Mouse (Mus musculus) left cerebral cortex, postnatal 36 days (tissue): ENCODE results near the gene Mindy2. TPM values are rescaled to one million over a fixed set of nuclear protein-coding genes. Genes with fewer than 3 reads are reported as not detected.

ENCODE experiments used
- DNase-seq, 2 experiments: peaks; one replicate each; pipeline ENCODE4 v3.0.0; 2021 to 2022; ENCODE audit warnings: low spot score in 2 of 2, mixed read lengths in 1 of 2
- intact Hi-C: fragments of 180-260 bp; cut with DNase I; formaldehyde crosslinking; loops from one replicate; pipeline ENCODE4 v1.15.1; 2025
- total RNA-seq, 2 experiments: library from RNA; stranded (reverse); gene quantifications; 2 replicates each; pipeline ENCODE4 v1.2.3; 2021

Mindy2 gene
- 10 to 100 TPM; 37.8 to 40.8 TPM for total RNA-seq

- DNase-seq = peak; percentile 95 to 96
- intact Hi-C loops = loop anchor here (1.0 to 2.0 kb wide), 2 partner anchors 21 to 154 kb away; partner anchors contain the start of genes Adam10 and Rnf111
Measured at GRCm38 (mm10) chr9:70657013-70657967, at the start of gene Mindy2. TSS of gene Mindy2 (minus strand) at chr9:70657174.

GRCm38 (mm10) chr9:70706444-70706843 lies 49.5 kb upstream of the Mindy2 start:
- no peak for DNase-seq
- intact Hi-C loops = no loop called here

DNA sequence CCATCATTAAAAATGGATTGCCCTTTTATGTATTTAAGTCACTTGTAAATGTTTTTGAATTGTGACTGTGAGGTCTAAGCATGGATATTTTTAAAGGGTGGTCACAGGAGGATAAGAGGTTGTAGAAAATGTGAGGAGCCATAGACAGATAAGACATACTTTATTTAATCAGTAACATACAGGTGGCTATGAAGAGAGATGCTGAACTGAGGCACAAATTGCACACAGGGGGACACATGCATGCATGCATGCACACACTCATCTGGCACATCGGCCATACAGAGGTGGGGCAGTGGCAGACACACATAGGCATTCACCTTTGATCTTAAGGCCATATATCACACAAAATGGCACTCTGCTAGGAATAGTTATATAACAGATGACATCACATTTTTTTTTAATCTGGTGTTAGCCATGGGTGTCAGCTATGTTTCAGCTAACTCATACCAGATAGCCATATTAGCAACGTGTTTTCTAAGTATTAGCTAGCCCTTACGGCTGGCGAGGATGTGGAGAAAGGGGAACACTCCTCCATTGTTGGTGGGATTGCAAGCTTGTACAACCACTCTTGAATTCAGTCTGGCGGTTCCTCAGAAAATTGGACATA lies 46.7 kb upstream of the Mindy2 start:
- no peak for DNase-seq
- intact Hi-C loops = no loop called here

GRCm38 (mm10) chr9:70698090-70698489 lies 41.1 kb upstream of the Mindy2 start:
- no peak for DNase-seq
- intact Hi-C loops = no loop called here

DNA sequence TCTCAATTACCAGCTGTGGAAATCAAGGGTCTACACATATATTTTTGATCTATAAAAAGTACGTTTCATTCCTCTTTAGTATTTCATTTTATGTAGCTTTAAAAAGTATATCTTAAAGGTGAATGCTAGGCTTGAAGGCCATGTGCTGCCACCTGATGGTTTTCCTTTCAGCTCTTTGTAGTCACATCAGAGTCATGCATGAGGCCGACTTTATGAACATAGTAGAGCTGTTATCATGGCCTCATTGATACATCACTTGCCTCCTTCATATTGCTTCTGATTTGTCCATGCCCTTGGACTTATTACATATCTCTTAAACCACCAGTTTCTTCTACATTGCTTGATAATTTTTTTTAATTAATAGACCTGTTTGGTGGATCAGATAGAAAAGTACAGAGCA lies 38.7 kb upstream of the Mindy2 start:
- intact Hi-C loops = no loop called here
- no peak for DNase-seq

DNA sequence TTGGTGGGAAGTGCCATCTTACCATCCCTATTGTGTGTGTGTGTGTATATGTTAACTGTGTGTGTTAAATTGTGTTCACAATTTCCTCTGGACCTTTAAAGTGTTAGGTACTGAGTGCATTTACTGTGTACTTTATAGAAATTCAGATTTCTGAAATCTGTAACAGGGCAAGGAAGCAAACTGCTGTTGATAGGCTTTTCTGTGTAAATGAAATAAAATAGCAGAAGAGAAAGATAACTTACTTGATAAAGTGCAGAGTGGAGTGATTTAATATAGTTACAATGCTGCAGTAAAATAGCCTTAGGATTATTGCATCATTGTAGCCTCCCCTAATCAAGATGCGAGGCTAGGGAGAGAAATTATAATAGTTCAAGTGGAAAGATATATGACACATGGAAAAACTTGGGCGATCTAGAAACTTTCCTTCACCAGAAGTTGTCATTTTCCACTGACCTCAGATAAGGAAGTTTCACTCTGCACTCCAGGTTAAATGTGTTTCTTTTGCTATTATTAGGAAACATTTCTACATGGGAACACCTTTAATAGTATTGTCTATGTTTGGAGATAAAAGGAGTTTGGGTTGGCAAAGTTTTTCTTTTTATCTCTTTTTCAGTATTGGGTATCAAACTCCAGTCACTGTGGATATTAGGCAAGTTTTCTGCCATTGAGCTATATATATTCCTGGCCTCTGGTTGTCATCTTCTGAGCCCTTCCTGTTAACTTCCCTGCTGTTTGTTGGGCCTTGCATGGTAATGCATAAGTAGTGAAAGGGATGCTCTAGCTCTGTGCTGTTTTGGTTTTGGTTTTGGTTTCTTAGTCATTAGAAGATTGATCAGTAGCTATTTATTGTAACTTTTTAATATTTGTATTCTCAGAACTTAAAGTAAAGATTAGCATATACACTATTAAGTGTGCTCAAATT lies 35.1 kb upstream of the Mindy2 start:
- intact Hi-C loops = no loop called here
- no peak for DNase-seq

GRCm38 (mm10) chr9:70690579-70690978 lies 33.6 kb upstream of the Mindy2 start:
- intact Hi-C loops = no loop called here
- no peak for DNase-seq

DNA sequence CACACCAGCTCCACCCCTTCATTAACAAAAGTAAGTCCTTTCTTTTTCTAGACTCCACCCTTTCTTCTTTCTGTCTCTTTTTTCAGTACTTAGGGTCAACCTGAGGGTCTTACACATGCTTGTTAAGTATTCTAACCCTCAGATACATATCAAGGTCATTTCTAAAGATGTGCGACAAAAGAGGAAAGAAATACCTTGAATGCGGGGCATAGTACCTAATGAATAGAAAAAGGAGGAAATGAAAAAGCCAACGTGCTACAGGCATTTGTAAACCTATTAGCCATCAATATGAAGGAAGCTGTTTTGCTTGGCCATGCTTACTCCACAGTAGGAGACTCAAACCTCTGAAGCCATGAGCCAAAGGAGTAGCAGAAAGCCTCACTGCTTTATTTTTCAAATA lies 33.0 kb upstream of the Mindy2 start:
- DNase-seq = no peak
- intact Hi-C loops = no loop called here

DNA sequence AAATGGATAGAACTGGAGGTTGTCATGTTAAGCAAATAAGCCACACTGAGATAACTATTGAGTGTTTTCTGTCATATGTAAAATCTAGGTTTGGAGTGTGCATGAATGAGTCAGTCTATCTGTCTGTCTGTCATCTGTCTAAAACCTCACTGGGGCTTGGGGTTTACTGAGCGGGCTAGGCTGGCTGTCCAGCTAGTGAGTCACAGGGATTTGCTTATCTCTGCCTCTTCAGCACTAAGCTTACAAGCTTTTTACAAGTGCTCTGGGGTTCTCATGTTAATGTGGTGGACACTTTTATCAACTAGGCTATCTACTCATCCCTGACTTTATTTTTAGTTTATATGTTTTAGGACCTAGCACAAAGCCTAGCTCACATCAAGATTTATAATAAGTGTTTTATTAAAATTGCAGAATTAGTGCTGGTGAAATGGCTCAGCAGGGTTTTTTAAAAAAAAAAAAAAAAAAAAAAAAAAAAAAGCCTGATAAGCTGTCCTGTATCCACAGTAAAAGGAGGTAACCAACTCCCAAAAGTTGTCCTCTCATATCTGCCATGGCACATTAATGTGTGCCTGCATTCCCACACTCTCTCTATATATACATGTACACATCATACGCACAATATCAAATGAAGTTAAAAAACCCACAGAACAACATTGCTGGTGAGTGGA lies 31.5 kb upstream of the Mindy2 start:
- intact Hi-C loops = no loop called here
- no peak for DNase-seq

DNA sequence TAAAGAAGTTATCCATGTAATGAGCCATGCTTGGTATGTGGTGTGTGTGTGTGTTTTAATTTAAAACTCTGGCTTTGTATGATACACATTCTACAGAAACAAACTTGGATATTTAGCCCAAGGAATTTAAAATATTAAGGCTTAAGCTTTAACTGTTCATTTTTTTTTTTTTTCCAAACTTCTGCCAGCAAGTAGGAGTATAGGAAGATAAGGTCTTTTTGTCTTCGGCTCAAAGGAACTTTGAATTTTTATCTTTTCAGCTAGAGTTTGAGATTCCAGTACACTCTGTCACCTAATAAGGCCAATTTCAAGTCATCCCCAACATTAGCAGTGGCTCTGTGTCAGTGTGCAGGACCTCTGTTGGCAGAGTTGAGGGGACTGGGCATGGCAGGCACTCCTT lies 25.2 kb upstream of the Mindy2 start:
- no peak for DNase-seq
- intact Hi-C loops = no loop called here

- intact Hi-C loops = loop anchor here (5.0 to 10.0 kb wide), 3 partner anchors 165 to 398 kb away; no protein-coding TSS in a partner anchor
- DNase-seq = peak in 1 of 2 experiments; percentile 36
Measured at GRCm38 (mm10) chr9:70679132-70680091, 22.4 kb upstream of the Mindy2 start.

GRCm38 (mm10) chr9:70678682-70679131 lies 21.7 kb upstream of the Mindy2 start, which contains the start of gene Adam10:
TSS of gene Adam10 (plus strand) at chr9:70678997.
- intact Hi-C loops = loop anchor here (1.0 to 10.0 kb wide), 4 partner anchors 21 to 399 kb away; partner anchors contain the start of gene Mindy2
- DNase-seq = peak; percentile 97 to 99

DNA sequence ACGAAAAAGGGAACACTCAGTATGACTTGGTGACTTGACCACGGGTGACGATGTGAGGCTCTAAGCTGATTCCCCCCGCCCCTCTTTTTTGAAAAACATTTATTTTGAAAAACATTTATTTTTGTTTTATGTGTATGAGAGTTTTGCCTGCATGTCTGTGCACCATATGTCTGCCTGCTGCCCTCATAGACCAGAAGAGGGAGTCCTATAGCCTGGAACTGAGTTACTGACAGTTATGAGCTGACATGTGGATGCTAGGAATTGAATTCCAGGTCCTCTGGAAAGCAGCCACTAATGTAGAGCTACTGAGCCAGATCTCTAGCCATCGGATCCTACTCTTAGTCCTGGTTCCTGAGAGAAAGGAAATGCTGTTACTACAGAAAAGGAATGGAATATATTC lies 19.0 kb upstream of the Mindy2 start:
- intact Hi-C loops = loop anchor here (5.0 to 10.0 kb wide), 3 partner anchors 169 to 401 kb away; no protein-coding TSS in a partner anchor
- DNase-seq = no peak

GRCm38 (mm10) chr9:70675117-70675516 lies 18.1 kb upstream of the Mindy2 start:
- no peak for DNase-seq
- intact Hi-C loops = loop anchor here (5.0 to 10.0 kb wide), 3 partner anchors 170 to 402 kb away; no protein-coding TSS in a partner anchor

DNA sequence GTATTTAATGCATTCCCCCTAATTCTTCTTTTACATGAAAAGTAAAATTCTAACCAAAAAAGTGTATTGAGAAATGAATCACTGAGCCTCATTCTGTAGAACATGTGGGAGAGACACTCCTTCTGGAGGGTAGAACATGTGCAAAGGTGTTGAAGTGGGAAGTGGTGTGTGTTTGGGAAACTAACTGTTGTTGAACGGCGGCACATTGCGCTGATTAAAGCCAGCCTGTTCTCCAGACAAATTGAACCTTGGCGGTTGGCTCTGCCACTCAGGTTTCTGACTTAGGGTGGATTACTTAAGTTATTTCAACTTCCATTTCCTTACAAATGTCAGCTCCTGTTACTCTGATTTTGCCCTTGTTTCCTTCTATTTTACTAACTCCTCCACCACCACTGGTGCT lies 16.7 kb upstream of the Mindy2 start:
- intact Hi-C loops = loop anchor here (10.0 kb wide), 1 partner anchor 171 kb away; no protein-coding TSS in a partner anchor
- DNase-seq = no peak

- intact Hi-C loops = loop anchor here (10.0 kb wide), 1 partner anchor 173 kb away; no protein-coding TSS in a partner anchor
- no peak for DNase-seq
Measured at GRCm38 (mm10) chr9:70671772-70672579, 15.0 kb upstream of the Mindy2 start.

DNA sequence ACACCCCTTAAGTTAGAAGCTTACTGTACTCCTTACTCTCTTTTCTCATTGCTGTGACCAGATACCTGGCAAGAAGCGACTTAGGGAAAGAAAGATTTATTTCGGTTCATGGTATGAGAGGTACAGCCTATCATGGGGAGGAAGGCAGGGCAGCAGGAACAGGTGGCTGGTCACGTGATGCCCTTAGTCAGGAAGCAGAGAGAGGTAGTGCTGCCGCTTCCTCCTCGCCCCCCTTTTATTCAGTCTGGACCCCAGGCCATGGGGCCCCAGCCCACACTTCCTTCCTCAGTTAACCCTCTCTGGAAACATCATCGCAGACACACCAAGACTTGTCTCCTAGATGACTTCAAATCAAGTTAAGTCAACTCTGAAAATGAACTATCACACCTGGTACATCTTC lies 14.3 kb upstream of the Mindy2 start:
- no peak for DNase-seq
- intact Hi-C loops = loop anchor here (10.0 kb wide), 1 partner anchor 174 kb away; no protein-coding TSS in a partner anchor
